Mouse (Mus musculus): ENCODE results near the gene Lenep.

GRCm38 (mm10) chr3:89373581-89374231, 28.9 kb downstream of the Lenep start:
- TF ChIP-seq GATA1 (IDR thresholded peaks at IDR 0.05; ENCODE audit: low read length) (no peak), TAL1 (IDR thresholded peaks at IDR 0.05; ENCODE audit: low read length) (no peak)

All from erythroblast, embryonic 14.5 days (primary cell).